Mouse (Mus musculus): ENCODE data around the gene Ctse. TPM values are rescaled to one million over a fixed set of nuclear protein-coding genes. Genes with fewer than 3 reads are reported as not detected.

Ctse gene
- total RNA-seq, 2 experiments from 2014 or later, result 0.17 TPM; not detected in 1

DNA sequence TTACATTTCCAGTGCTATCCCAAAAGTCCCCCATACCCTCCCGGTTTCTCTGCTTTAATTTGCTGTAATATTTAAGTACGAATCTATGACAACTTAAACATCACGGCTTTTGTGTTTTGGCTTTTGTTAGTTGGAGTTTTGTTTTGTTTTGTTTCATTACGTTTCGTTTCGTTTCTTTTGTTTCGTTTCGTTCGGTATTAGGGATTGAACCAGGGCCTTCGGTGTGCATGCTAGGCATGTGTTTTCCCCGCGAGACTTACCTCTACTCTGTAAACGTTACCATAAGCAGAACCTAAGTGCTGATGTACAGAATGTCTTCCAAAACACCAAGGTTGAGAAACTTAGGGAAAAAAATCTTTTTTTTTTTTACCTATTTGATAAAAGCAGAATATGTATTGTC, 3.5 kb downstream of the Ctse start:
- DNase-seq (ENCODE audit: low spot score in 2 of 2), result no peak
- intact Hi-C loops (cut with DNase I), result no loop called here

DNA sequence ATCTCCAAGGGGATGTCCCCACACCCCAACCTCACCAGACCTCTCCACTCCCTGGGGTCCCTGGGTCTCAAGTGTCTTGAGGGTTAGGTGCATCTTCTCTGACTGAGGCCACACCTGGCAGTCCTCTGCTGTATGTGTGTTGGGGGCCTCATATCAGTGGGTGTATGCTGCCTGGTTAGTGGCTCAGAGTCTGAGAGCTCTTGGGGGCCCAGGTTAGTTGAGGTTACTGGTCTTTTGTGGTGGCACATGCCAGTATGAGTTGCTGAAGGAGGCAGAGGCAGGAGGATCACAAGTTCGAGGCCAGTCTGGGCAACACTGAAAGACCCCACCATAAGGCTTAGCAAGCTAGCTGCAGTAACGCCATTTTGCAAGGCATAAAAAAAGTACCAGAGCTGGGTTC, 4.1 kb downstream of the Ctse start:
- DNase-seq (ENCODE audit: low spot score in 2 of 2), result no peak
- intact Hi-C loops (cut with DNase I), result no loop called here

DNA sequence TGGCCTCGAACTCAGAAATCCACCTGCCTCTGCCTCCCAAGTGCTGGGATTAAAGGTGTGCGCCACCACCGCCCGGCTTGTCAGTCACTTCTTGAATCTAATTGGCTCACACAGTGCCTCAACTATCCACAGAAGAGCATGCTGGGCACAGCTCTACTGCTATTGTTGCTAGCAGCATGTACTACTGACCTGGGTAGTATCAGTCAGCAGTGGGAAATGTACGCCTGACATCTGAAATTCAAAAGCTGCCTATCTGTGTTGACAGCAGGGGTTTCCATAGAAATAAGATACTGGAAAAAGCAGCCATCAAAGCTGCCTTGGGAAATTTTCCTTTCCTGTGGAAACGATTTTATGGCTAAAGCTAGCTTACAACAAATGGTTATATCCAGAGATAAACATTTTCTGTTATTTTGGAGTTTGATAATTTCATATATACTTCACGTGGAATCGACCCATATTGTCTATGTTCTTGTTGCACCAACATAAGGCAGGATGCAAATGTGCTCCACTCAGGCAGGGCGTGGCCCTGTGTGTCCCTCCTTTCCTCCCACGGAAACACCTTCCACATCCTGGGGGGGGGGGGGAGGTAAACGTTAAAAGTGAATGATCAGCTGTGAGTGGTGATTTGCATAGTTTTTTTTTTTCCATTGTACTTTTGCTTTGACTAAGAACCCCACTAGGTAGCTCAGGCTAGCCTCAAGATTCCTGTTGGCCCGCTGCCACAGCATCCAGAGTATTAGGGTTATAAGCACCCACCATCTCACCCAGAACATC, 14.8 kb downstream of the Ctse start:
- no peak for DNase-seq (ENCODE audit: low spot score in 2 of 2)
- intact Hi-C loops (cut with DNase I), result no loop called here

DNA sequence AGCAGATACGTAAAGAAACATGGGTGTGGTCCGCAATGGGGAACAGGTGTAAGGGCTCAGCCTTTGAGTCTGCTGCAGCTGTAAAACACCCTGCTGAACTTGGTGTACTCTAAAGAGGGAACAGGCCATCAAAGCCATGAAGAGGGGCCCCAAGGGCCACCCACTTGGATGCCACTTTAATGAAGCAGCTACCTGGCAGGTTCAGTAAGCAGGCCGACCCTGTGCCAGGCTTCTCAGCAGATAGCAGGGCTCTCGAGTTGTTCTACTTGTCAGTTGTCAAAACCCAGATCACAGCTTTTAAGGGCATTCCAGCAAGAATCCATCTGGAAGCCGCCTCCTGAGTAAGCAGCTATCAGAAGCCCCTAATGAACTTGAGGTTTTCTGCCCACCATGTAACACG, 17.5 kb downstream of the Ctse start:
- DNase-seq (ENCODE audit: low spot score in 2 of 2), result no peak
- intact Hi-C loops (cut with DNase I), result no loop called here

DNA sequence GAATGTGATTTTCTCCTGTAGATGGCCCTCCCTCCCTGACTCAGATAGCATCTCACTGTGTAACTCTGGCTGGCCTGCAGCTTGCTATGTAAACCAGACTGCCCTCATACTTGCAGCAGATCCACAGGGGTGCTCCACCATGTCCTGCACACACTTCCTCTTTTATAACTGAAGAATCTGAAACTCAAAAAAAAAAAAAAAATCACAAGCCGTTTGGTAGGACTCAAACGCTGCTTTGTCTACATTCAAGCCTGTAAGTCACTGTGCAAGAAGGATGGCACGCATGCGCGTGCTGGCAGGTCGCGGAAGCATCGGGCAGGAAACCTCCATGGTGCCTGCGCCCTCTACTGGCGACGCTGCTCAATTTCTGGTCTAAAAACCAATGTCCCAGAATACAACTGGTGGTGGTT, 19.8 kb downstream of the Ctse start:
- peak; percentile 86 to 89 for DNase-seq (ENCODE audit: low spot score in 2 of 2)
- intact Hi-C loops (cut with DNase I), result loop anchor here (1.0 kb wide), 1 partner anchor 45 kb away; no protein-coding TSS in a partner anchor

DNA sequence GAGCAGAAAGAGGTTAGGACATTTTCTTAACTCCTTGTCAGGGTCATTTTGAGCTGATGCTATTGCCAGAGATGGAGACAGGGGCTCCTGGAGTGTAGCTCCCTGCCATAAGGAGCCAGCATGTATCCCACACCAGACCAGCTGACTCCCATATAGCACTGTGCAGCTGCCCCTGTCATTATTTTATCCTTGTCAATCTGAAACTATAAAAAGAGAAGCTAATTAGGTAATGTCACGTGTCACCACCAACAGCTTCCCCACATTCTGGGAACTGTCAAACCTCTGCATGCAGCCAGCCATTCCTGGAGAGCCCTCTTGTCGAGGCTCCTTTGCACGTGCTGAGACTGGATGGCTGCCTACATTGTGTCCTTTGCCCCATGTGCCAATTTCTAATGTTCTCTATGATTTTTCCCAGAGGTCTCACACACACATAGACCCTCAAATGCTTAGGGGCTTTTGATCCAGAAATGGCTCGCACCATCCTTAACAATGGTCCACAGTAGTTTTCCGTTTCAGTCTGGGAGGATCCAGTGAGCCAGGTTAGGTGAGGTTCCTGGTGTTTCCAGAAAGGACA, 21.5 kb downstream of the Ctse start:
- no peak for DNase-seq (ENCODE audit: low spot score in 2 of 2)

DNA sequence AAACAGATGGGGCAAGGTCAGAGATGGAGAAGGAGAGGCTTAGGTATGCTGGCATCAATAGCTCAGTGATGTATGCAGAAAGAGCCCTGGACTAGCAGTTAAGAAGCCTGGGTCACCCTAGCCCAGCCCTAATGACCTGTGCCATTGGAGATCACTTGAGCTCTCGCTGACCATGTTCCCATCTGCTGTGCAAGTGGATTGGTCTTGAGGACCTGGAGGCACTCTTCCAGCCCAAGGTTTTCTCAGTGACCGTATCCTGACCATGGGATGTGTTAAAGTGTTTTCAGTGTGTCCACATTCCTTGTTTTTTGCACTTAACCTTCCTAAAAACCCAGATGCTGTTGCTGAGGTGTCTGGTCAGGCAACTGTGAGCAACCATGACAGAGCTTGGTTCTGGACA, 22.2 kb downstream of the Ctse start:
- intact Hi-C loops (cut with DNase I), result no loop called here
- DNase-seq (ENCODE audit: low spot score in 2 of 2), result no peak

More for the DNA sequence above, 21.5 kb downstream of the Ctse start:
- intact Hi-C loops (cut with DNase I), result no loop called here

DNA sequence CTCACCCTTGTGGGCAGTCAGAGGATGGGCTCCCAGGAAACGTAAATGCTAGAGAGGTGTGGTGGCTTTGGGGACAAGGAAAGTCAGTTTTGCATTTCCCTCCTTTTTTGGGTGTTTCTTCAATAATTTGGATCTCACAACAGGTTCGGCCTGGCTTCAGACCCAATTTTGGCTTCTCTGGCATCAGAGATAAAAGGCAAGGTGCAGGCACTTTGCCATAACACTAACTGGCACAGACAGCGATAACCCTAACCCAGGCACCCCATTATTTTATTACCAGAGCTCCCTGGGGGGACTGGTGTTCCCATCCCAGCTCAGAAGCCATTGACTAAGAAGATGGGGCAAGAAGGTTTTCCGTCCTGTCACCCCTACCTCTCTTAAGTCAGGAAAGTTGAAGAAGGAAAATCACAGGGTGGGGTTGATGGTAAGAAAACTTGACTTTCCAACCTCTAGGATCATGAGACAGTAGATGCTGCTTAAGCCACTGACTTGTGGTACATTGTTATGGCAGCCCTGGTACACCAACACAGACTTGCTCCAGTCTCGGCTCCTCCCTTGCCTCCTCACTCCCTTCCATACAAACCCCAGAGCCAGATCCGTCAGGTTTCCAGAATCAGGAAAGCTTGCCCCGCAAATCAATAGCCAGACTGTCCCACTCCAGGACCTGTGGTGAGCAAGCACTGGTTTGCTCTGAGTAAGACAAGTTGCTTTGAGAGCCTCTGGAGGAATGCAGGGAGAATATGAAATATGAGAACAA, 22.8 kb downstream of the Ctse start:
- intact Hi-C loops (cut with DNase I), result no loop called here
- DNase-seq (ENCODE audit: low spot score in 2 of 2), result no peak

DNA sequence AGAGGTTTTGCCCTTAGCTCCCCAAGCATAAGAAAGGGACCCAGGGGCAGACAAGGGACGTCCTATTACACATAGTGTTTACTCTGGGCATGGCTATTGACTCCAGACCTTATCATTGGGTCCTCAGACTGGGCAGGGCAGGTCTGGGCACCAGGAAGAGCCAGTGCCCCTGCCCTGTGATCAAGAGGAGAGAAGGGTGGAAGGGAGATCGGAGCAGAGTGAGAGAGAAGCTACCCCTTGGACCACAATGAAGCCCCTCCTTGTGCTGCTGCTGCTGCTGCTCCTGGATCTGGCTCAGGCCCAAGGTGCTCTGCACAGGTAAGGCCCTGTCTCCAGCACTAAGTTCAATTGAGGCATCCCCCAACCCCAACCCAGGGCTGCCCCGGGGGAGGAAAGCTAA, 23.6 kb downstream of the Ctse start:
- intact Hi-C loops (cut with DNase I), result no loop called here
- no peak for DNase-seq (ENCODE audit: low spot score in 2 of 2)

DNA sequence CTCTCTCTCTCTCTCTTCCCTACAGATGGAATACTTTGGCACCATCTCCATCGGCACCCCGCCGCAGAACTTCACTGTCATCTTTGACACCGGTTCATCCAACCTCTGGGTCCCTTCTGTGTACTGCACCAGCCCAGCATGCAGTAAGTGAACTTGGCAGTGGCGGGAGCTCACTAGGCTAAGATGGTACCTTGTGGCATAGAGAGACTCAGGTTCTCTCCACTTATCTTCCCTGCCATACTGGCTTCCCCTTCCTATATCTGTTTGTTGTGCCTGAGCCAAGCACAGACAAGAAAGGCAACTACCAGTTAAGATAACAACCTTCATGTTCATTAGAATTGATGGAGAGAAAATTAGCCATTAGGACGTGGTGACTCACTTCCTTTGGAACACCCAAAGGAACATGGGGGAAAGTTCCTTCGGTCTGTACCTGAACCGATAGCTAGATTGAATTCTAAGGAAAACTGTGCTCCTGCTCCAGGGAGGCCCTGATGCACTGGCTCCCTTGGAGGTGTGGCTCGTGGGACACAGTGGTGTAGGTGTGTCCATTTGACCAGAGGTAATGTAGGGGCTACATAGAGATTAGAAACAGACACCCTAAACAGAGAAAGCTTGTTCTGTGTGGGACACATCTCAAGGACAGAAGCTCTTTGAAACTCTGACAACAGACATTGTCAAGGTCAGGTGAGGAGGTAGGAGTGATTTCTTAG, 25.3 kb downstream of the Ctse start:
- intact Hi-C loops (cut with DNase I), result no loop called here
- no peak for DNase-seq (ENCODE audit: low spot score in 2 of 2)

DNA sequence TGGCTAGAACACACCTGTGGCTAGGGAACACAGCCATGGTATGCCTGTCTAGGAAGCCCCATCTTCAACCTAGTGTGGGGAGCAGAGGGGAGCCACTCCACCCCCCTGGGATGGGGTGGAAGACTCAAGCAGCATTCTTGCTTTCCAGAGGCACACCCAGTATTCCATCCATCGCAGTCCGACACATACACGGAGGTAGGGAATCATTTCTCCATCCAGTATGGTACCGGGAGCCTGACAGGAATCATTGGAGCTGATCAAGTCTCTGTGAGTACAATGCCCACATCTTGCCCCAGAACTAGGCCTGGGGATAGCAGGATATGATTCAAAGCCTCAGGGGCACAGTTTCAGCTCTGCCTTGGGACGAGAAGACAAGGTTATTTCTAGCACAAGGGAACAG, 26.0 kb downstream of the Ctse start:
- intact Hi-C loops (cut with DNase I), result no loop called here
- no peak for DNase-seq (ENCODE audit: low spot score in 2 of 2)

DNA sequence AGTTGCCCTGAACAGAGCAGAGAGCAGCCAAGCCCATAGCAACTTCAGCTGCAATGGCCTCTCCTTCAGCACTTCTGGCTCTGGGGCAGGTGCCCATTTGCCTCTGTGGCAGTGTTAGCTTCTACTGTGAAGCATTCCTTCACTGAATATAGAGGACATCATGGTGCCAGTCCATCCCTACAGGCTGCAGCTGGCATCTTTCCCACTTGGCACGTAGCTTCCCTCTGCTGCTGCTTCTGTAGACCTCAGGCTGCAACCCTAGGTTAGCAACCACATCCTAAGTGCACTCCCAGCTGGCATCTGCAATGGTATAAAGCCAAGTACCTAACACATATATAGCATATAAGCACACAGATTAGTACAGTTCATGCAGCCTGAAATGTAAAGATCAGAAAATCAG, 27.8 kb downstream of the Ctse start:
- intact Hi-C loops (cut with DNase I), result no loop called here
- DNase-seq (ENCODE audit: low spot score in 2 of 2), result no peak

DNA sequence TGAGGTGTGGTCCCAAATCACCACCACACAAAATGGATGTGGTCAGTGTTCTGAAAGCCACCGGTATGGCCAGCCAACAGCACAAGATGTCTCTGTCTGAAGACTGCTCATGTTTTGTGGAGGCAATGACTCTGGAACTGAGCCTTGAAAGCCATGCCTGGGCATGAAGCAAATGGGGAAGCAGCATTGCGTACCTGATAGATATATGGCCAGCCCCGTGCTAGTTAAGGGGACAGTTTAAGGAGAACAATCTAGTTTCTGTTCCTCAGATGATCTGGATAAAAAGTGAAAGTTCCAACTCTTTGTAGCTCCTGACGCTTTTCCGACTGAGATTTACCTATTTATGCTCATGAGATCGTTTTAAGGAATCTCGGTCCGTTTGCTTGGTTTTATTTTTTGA, 33.0 kb downstream of the Ctse start:
- no peak for DNase-seq (ENCODE audit: low spot score in 2 of 2)
- intact Hi-C loops (cut with DNase I), result no loop called here

DNA sequence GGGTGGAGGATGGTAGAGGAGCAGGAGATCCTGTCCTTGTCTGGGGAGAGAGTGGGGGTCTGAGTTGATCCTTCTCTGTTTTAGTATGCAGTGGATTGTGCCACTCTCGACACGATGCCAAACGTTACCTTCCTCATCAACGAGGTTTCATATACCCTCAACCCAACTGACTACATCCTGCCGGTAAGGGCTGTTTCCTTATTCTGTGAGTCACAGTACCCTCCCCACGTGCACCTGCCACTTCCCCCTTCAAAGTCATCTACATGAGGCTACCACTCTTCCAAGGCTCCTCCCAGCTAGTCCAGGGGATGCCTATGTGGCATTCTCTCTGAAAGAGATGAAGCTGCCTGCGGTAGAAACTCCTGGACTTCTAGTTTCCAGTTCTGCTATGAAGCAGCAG, 34.3 kb downstream of the Ctse start:
- intact Hi-C loops (cut with DNase I), result no loop called here
- DNase-seq (ENCODE audit: low spot score in 2 of 2), result no peak

DNA sequence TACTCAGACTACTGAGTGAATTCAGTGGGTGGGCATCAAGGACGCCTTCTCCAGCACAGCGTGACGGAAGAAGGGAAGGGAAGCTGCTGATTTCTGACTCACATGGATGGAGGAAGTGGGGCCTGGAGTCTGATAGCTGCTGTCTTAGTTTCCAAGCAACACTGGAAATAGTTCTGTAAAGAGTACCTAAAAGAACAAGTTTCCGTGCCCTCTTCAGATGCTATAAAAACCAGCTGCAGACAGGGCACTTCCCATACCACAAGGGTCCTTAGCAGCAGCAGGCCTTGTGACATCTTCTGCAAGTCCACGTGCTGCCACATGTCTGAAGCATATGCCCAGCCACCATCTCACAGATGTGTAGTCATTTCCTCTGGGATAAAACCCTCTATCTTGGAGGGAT, 41.5 kb downstream of the Ctse start:
- intact Hi-C loops (cut with DNase I), result no loop called here
- no peak for DNase-seq (ENCODE audit: low spot score in 2 of 2)

DNA sequence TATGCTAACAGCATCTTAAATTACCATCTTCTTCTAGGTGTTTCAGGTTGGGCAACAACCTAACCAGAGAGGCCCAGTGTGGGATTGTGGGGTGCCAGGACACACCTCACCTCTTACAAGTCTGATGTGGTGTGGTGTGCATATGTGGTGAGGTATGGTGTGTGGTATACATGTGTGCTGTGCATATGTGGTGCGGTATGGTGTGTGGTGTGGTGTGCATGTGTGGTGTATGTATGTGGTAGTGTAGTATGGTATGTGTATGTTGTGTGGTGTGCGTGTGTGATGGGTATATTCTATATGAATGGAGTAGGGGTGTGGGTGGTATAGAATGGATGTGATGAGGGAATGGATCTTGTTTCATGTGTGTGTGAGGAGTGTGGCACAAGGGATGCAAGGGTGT, 49.6 kb downstream of the Ctse start:
- DNase-seq (ENCODE audit: low spot score in 2 of 2), result no peak
- intact Hi-C loops (cut with DNase I), result no loop called here

DNA sequence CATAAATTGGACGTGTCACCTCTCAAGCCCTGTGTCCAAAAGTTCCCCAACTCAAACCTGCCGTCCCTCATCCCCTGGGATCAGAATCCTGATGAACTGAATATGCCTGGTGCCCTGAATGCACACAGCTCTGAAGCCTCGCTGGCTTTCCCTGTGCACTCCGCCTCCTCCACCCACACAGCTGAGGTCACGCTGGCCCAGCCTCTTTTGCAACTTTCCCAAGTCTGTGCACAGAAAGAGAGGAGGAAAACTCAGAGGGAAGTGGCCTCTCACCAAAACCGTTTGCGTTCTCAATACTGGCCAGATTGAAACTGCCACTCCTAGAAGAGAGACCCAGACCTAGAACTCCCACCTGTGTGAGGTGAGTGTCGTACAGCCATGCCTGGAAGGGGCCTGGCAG, 50.4 kb downstream of the Ctse start, which contains the start of gene Rab7b:
Rab7b (plus strand) TSS at position 221 of the 400 bp plus-strand sequence.
- intact Hi-C loops (cut with DNase I), result no loop called here

DNA sequence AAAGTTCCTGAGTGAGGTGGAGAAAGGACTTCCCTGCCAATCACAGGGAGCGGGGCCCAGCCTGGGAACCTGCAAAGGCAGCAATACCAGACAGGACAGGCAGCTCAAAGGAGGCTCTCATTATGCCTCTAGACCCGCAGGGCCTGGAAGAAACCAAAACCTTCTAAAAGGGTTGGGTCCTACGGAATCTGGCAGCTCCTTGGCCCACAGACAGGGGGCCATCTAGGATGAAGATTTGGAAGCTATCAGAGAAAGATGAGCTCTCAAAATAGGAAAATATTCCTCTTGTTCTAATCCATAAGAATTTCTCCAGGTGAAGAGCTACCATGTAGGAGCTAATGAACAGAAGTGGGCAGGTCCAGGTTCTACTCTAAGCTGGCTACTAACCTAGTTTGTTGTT, 50.9 kb downstream of the Ctse start:
- intact Hi-C loops (cut with DNase I), result no loop called here
- DNase-seq (ENCODE audit: low spot score in 2 of 2), result no peak

More for the DNA sequence above, 50.4 kb downstream of the Ctse start, which contains the start of gene Rab7b:
- no peak for DNase-seq (ENCODE audit: low spot score in 2 of 2)

DNA sequence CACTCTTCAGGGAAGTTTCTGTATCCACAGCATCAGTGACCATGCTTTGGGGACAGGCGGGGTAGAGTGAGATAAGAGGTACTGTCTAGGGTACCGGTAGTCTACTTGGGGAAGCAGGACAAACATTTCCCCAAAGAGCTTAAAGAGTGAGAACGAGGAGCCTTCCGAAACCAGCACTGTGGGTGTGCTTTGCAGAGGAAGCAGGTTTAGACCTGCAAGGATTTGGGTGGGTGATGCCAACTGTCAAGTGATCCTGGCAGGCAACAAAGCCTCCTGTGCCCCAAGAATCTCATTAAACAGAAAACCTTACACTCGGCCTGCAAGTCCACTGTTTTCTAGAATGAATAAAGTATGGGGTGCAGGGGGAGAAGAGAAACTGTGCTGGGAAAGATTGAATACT, 51.8 kb downstream of the Ctse start:
- DNase-seq (ENCODE audit: low spot score in 2 of 2), result no peak
- intact Hi-C loops (cut with DNase I), result no loop called here

DNA sequence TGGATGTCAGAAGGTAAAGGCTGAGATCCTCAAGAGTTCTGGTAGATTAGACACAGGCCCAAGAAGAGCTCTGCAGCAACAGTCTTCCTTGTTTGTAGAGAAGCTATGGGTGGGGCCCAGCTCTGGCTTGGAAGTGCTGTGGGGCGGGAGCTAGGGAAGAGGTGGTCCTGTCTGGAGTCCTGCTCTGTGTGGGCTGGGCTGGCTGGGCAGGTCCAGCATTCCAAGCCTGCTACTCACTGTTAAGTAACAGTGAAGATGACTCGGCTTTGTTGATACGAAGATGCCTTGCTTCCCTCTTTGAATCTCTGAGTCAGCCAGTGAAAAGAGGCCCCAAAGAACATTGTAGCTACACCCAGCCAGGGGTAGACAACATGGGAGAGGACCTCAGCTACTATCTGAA, 52.3 kb downstream of the Ctse start:
- intact Hi-C loops (cut with DNase I), result no loop called here
- DNase-seq (ENCODE audit: low spot score in 2 of 2), result peak in 1 of 2 experiments; percentile 24
